In genomic region chr3:87525837-87526570, GRCm38 (mm10) we compare ENCODE assay signal across 8 mouse cellular contexts. TPM values are rescaled to one million over a fixed set of nuclear protein-coding genes. Genes with fewer than 3 reads are reported as not detected.
A peak's percentile ranks its signal among the peaks of the same experiment; 100 is the strongest.
DNase-seq lines count a peak whose midpoint lies in the region; ATAC-seq and TF ChIP-seq lines count a peak whose summit lies in the region.

No protein-coding gene starts in this region.

- H3K9ac ChIP-seq in forebrain, embryonic 12.5 days = peak overlapping the region; percentile 98

- H3K4me1 ChIP-seq in G1E (ENCODE audit: insufficient read depth, low read depth, low read length) = peaks cover 49% of the 10 kb centered on the region
- H3K4me1 ChIP-seq in forebrain, embryonic 12.5 days = peaks cover 20% of the 10 kb centered on the region

- 8% methylated on average over 27 of the region's 27 CpGs for WGBS in forebrain, embryonic 12.5 days

- H3K27ac ChIP-seq in forebrain, embryonic 12.5 days = peak overlapping the region; percentile 78

- peak overlapping the region; percentile 91 for H3K4me2 ChIP-seq in forebrain, embryonic 12.5 days

- TF ChIP-seq CTCF in G1E (IDR thresholded peaks at IDR 0.05; ENCODE audit: low read depth, low read length) = no peak

- ATAC-seq in G1E (ENCODE audit: extremely low read depth, insufficient number of reproducible peaks, low FRiP score, poor library complexity, severe bottlenecking) = no peak
- ATAC-seq in forebrain, embryonic 12.5 days (ENCODE audit: low FRiP score) = peak; percentile 62
- no peak for ATAC-seq in monocyte, adult 5-6 weeks (replicated peaks; ENCODE audit: insufficient number of reproducible peaks, low FRiP score, low TSS enrichment, poor library complexity, severe bottlenecking)

- no peaks in the 10 kb centered on the region for H3K9me3 ChIP-seq in G1E (replicated peaks)
- H3K9me3 ChIP-seq in forebrain, embryonic 12.5 days = no peaks in the 10 kb centered on the region

- H3K36me3 ChIP-seq in G1E (replicated peaks) = peaks cover 43% of the 10 kb centered on the region
- peaks cover 37% of the 10 kb centered on the region for H3K36me3 ChIP-seq in forebrain, embryonic 12.5 days (replicated peaks)

- peak; percentile 26 for DNase-seq in adrenal gland, adult 8-10 months
- no peak for DNase-seq in adrenal gland, adult (ENCODE audit: inconsistent age in 2 of 2, low spot score in 1 of 2)
- peak; percentile 14 for DNase-seq in G1E (ENCODE audit: low spot score)
- DNase-seq in kidney, adult 8-10 months = peak; percentile 11 to 23
- DNase-seq in lung, postnatal 14 days = peak; percentile 33
- no peak for DNase-seq in layer of hippocampus, postnatal 36 days

- H3K4me3 ChIP-seq in G1E (ENCODE audit: low read depth, low read length) = peak overlapping the region; percentile 98
- peak overlapping the region; percentile 98 for H3K4me3 ChIP-seq in forebrain, embryonic 12.5 days (replicated peaks)

- peaks cover 9% of the 10 kb centered on the region; the same call in 1 of the 2 replicates for H3K27me3 ChIP-seq in G1E (ENCODE audit: insufficient read depth, low read length)
- H3K27me3 ChIP-seq in forebrain, embryonic 12.5 days = no peaks in the 10 kb centered on the region

RNA-seq across cellular contexts. Expression of gene Etv3, which starts 0.8 kb away (rescaled TPM):
- total RNA-seq in adrenal gland, adult 8-10 months (2022) = 10 to 100 TPM; 19.4 to 24.6 (median 22.4) TPM
- 12.2 and 13.6 TPM in 2 replicates for total RNA-seq in G1E (2014; fragmentation: Nextera tagmentation)
- 12.4 and 16.6 TPM in 2 replicates for total RNA-seq in G1E (2017)
- 12.6 and 15.7 TPM in 2 replicates for polyA plus RNA-seq in G1E (2012)
- polyA plus RNA-seq in forebrain, embryonic 12.5 days (2016; fragmentation: Nextera tagmentation; extraction: Ambion mirVana) = 13.1 and 13.8 TPM in 2 replicates
- total RNA-seq in monocyte, adult 5-6 weeks (2017) = 33.2 to 39.3 TPM (median 38.3 TPM) in 3 replicates
- 10 to 100 TPM; 23.2 TPM for total RNA-seq in layer of hippocampus, postnatal 36 days (2021)

Comparison
In these comparisons a context has a peak if more than half of its experiments do, and no peak if none do; other contexts are left out.
1. DNase-seq: peak in adrenal gland, adult 8-10 months (single experiment), G1E (single experiment), kidney, adult 8-10 months (2 of 2) and lung, postnatal 14 days (single experiment); none in adrenal gland, adult (0 of 2) and layer of hippocampus, postnatal 36 days (0 of 2).